In genomic region chr6:141322961-141323360, GRCm38 (mm10) we compare ENCODE assay signal across 16 mouse cellular contexts.
"Had no signal": no experiment of that assay in that cellular context is flagged by ENCODE, and none has a peak within 500 bp of the region (broad histone marks: within the 10 kb centered on the region; RNA-seq: fewer than 3 reads in every experiment).

No protein-coding gene starts in this region.

- H3K4me3 ChIP-seq: midbrain, embryonic 10.5 days; midbrain, embryonic 12.5 days; myocyte; neural tube, embryonic 13.5 days; neural tube, embryonic 15.5 days; stomach, embryonic 15.5 days had no signal

- H3K36me3 ChIP-seq: midbrain, embryonic 10.5 days; midbrain, embryonic 12.5 days; neural tube, embryonic 13.5 days; neural tube, embryonic 15.5 days; stomach, embryonic 15.5 days had no signal

- DNase-seq: lung, adult 18-20 months; lung, embryonic 14.5 days; lung, postnatal 10 days; lung, postnatal 4 days; midbrain, embryonic 14.5 days; right cerebral cortex, postnatal 14 days; thymus, adult 2 months; thymus, postnatal 25 days; thymus, postnatal 4 days had no signal

- H3K27me3 ChIP-seq: midbrain, embryonic 12.5 days; neural tube, embryonic 13.5 days; neural tube, embryonic 15.5 days; stomach, embryonic 15.5 days had no signal

- H3K27ac ChIP-seq: midbrain, embryonic 10.5 days; midbrain, embryonic 12.5 days; neural tube, embryonic 13.5 days; neural tube, embryonic 15.5 days; stomach, embryonic 15.5 days; stomach, postnatal 0 days had no signal

- H3K4me1 ChIP-seq: midbrain, embryonic 12.5 days; neural tube, embryonic 13.5 days; neural tube, embryonic 15.5 days; stomach, embryonic 15.5 days had no signal
